Mouse (Mus musculus) hindbrain, embryonic 10.5 days (tissue): Measurements from ENCODE around the gene Cox20. TPM values are rescaled to one million over a fixed set of nuclear protein-coding genes. Genes with fewer than 3 reads are reported as not detected.
A peak's percentile ranks its signal among the peaks of the same experiment; 100 is the strongest.
"Not testable (repeated sequence)": the region's sequence is repeated elsewhere in the genome, so short reads cannot be mapped to it uniquely, and the experiment has no call there.

Experiments
- DNase-seq: peaks from one replicate; pipeline ENCODE4 v3.0.0-alpha.2; 2017; ENCODE audit warnings: low spot score
- H3K27ac ChIP-seq: fragments of 300-500 bp; sonication (generic); 2 replicates; pipeline ENCODE4 v1.5.1; 2016; ENCODE audit warnings: mild to moderate bottlenecking, moderate library complexity
- H3K27me3 ChIP-seq: fragments of 300-500 bp; sonication (generic); 2 replicates; pipeline ENCODE4 v1.6.1; 2016; ENCODE audit warnings: mild to moderate bottlenecking; ENCODE audit not compliant: poor library complexity, insufficient read depth, severe bottlenecking
- H3K36me3 ChIP-seq: fragments of 300-500 bp; sonication (generic); 2 replicates; pipeline ENCODE4 v1.6.1; 2016; ENCODE audit warnings: mild to moderate bottlenecking, moderate library complexity
- H3K4me1 ChIP-seq: fragments of 300-500 bp; sonication (generic); replicated peaks from 2 replicates; pipeline ENCODE4 v1.6.1; 2016; ENCODE audit warnings: mild to moderate bottlenecking
- H3K4me3 ChIP-seq: fragments of 300-500 bp; sonication (generic); 2 replicates; pipeline ENCODE4 v1.5.1; 2016; ENCODE audit warnings: mild to moderate bottlenecking, moderate library complexity
- H3K9me3 ChIP-seq: fragments of 300-500 bp; sonication (generic); 2 replicates; pipeline ENCODE4 v1.6.1; 2016; ENCODE audit warnings: mild to moderate bottlenecking, moderate library complexity
- WGBS: fragments of 180-500 bp; shearing (Covaris S2); methylation state at CpG from one replicate; pipeline ENCODE4 v1.1.7; 2016; 5-methylcytosine and 5-hydroxymethylcytosine counted together
- polyA plus RNA-seq: library from polyadenylated mRNA; unstranded; fragments of >200 nt; fragmentation: Nextera tagmentation; extraction: Ambion mirVana; gene quantifications from 2 replicates; pipeline ENCODE4 v1.2.1, GENCODE M21; 2016

Gene Cox20
- 87.1 and 109 TPM in 2 replicates for polyA plus RNA-seq

GRCm38 (mm10) chr1:178318389-178319184 is at the start of gene Cox20:
Cox20 (plus strand) TSS chr1:178319130.
- Histone ChIP-seq H3K27ac (peak within 1 kb of the TSS; percentile 100), H3K27me3 (no peaks in the 10 kb centered on the region), H3K9me3 (no peaks in the 10 kb centered on the region), H3K4me1 (peaks cover 27% of the 10 kb centered on the region), H3K36me3 (peaks cover 35% of the 10 kb centered on the region), H3K4me3 (peak within 1 kb of the TSS; percentile 63)
- peak; percentile 95 for DNase-seq
- WGBS: under 1% methylated on average over 83 of the region's 83 CpGs

GRCm38 (mm10) chr1:178270635-178271034 is 48.3 kb upstream of the Cox20 start:
- no peaks in the 10 kb centered on the region for H3K9me3 ChIP-seq
- no peak overlapping the region for H3K4me3 ChIP-seq
- peaks cover 9% of the 10 kb centered on the region; the same call in 1 of the 2 replicates for H3K27me3 ChIP-seq
- DNase-seq: no peak
- WGBS: 88% methylated on average over 6 of the region's 6 CpGs
- H3K27ac ChIP-seq: no peak overlapping the region
- H3K36me3 ChIP-seq: no peaks in the 10 kb centered on the region
- peaks cover 7% of the 10 kb centered on the region; the same call in 1 of the 2 replicates for H3K4me1 ChIP-seq

- Histone ChIP-seq H3K4me1 (peaks cover 25% of the 10 kb centered on the region; the same call in 1 of the 2 replicates), H3K4me3 (peak overlapping the region; percentile 71), H3K9me3 (no peaks in the 10 kb centered on the region), H3K36me3 (no peaks in the 10 kb centered on the region), H3K27me3 (peaks cover 37% of the 10 kb centered on the region), H3K27ac (0 out of 2 replicates have a peak overlapping the region, but pooled peaks have one; percentile 91)
- WGBS: 57% methylated on average over 9 of the region's 9 CpGs
- no peak for DNase-seq
These were observed 43.7 kb upstream of the Cox20 start for GRCm38 (mm10) chr1:178275174-178275730.

GRCm38 (mm10) chr1:178275738-178276053 is 43.2 kb upstream of the Cox20 start:
- WGBS: 9% methylated on average over 11 of the region's 11 CpGs
- Histone ChIP-seq H3K27me3 (peaks cover 37% of the 10 kb centered on the region), H3K36me3 (no peaks in the 10 kb centered on the region), H3K9me3 (no peaks in the 10 kb centered on the region), H3K4me1 (peaks cover 25% of the 10 kb centered on the region; the same call in 1 of the 2 replicates), H3K27ac (peak overlapping the region; percentile 91), H3K4me3 (peak overlapping the region; percentile 71)
- no peak for DNase-seq

GRCm38 (mm10) chr1:178276054-178276911 is 42.6 kb upstream of the Cox20 start:
- Histone ChIP-seq H3K4me1 (peaks cover 25% of the 10 kb centered on the region; the same call in 1 of the 2 replicates), H3K27ac (peak overlapping the region; percentile 91), H3K4me3 (peak overlapping the region; percentile 71), H3K36me3 (no peaks in the 10 kb centered on the region), H3K9me3 (no peaks in the 10 kb centered on the region), H3K27me3 (peaks cover 37% of the 10 kb centered on the region)
- DNase-seq: peak; percentile 73
- WGBS: under 1% methylated on average over 86 of the region's 87 CpGs

GRCm38 (mm10) chr1:178283314-178283713 is 35.6 kb upstream of the Cox20 start:
- H3K36me3 ChIP-seq, DNase-seq, H3K27ac ChIP-seq, H3K4me3 ChIP-seq, H3K4me1 ChIP-seq, H3K9me3 ChIP-seq, H3K27me3 ChIP-seq: not testable (repeated sequence)
- 85% methylated on average over 3 of the region's 3 CpGs for WGBS

GRCm38 (mm10) chr1:178283946-178284720 is 34.8 kb upstream of the Cox20 start:
- Histone ChIP-seq H3K36me3 (no peaks in the 10 kb centered on the region), H3K27ac (no peak overlapping the region), H3K4me3 (no peak overlapping the region), H3K4me1 (no peaks in the 10 kb centered on the region), H3K9me3 (no peaks in the 10 kb centered on the region), H3K27me3 (no peaks in the 10 kb centered on the region)
- DNase-seq: no peak
- whole genome bisulfite sequencing: 71% methylated on average over 2 of the region's 2 CpGs

GRCm38 (mm10) chr1:178287601-178288176 is 31.2 kb upstream of the Cox20 start:
- WGBS: 65% methylated on average over 8 of the region's 8 CpGs
- no peaks in the 10 kb centered on the region for H3K36me3 ChIP-seq
- H3K27ac ChIP-seq: no peak overlapping the region
- no peaks in the 10 kb centered on the region for H3K4me1 ChIP-seq
- no peaks in the 10 kb centered on the region for H3K27me3 ChIP-seq
- H3K9me3 ChIP-seq: no peaks in the 10 kb centered on the region
- H3K4me3 ChIP-seq: no peak overlapping the region
- DNase-seq: no peak

GRCm38 (mm10) chr1:178291716-178292115 is 27.2 kb upstream of the Cox20 start:
- no peaks in the 10 kb centered on the region for H3K4me1 ChIP-seq
- H3K4me3 ChIP-seq: no peak overlapping the region
- H3K36me3 ChIP-seq: no peaks in the 10 kb centered on the region
- DNase-seq: no peak
- H3K27ac ChIP-seq: no peak overlapping the region
- H3K27me3 ChIP-seq: no peaks in the 10 kb centered on the region
- no peaks in the 10 kb centered on the region for H3K9me3 ChIP-seq
- 85% methylated on average over 3 of the region's 3 CpGs for WGBS

- DNase-seq: no peak
- H3K4me3 ChIP-seq: no peak overlapping the region
- no peaks in the 10 kb centered on the region for H3K27me3 ChIP-seq
- no peaks in the 10 kb centered on the region for H3K9me3 ChIP-seq
- H3K4me1 ChIP-seq: no peaks in the 10 kb centered on the region
- no peak overlapping the region for H3K27ac ChIP-seq
- 98% methylated on average over 1 of the region's 1 CpGs for WGBS
- H3K36me3 ChIP-seq: no peaks in the 10 kb centered on the region
These were observed 24.9 kb upstream of the Cox20 start for GRCm38 (mm10) chr1:178294051-178294450.

GRCm38 (mm10) chr1:178301261-178301660 is 17.7 kb upstream of the Cox20 start:
- not testable (repeated sequence) for H3K4me3 ChIP-seq, H3K27me3 ChIP-seq, H3K9me3 ChIP-seq, H3K4me1 ChIP-seq, H3K27ac ChIP-seq, H3K36me3 ChIP-seq, DNase-seq
- 88% methylated on average over 2 of the region's 2 CpGs for WGBS

- whole genome bisulfite sequencing: 35% methylated on average over 3 of the region's 3 CpGs
- H3K9me3 ChIP-seq: 0 out of 2 replicates have a peak, but pooled peaks cover 5% of the 10 kb centered on the region
- H3K36me3 ChIP-seq: no peaks in the 10 kb centered on the region
- no peaks in the 10 kb centered on the region for H3K4me1 ChIP-seq
- peak; percentile 74 for DNase-seq
- H3K27ac ChIP-seq: no peak overlapping the region
- H3K4me3 ChIP-seq: no peak overlapping the region
- no peaks in the 10 kb centered on the region for H3K27me3 ChIP-seq
These were observed 15.5 kb upstream of the Cox20 start for GRCm38 (mm10) chr1:178303425-178303824.
